Mouse (Mus musculus): ENCODE data around the gene Dpp9. TPM values are rescaled to one million over a fixed set of nuclear protein-coding genes. Genes with fewer than 3 reads are reported as not detected.

The Dpp9 gene
- polyA plus RNA-seq, 1 experiment from 2014 or later = 23.5 TPM

GRCm38 (mm10) chr17:56144546-56144945 is 74.2 kb downstream of the Dpp9 start:
- Histone ChIP-seq H3K9me3 (replicated peaks; ENCODE audit: control insufficient read depth, low read length) (no peaks in the 10 kb centered on the region), H3K4me2 (ENCODE audit: low read depth, low read length) (no peak overlapping the region), H3K36me3 (ENCODE audit: control insufficient read depth, insufficient read depth) (no peaks in the 10 kb centered on the region), H3K27me3 (ENCODE audit: control insufficient read depth, insufficient read depth, low read depth, low read length) (peaks cover 66% of the 10 kb centered on the region), H3K4me1 (ENCODE audit: control insufficient read depth, low read depth, low read length) (peaks cover 16% of the 10 kb centered on the region), H3K4me3 (ENCODE audit: low read depth, low read length) (no peak overlapping the region), H3K27ac (ENCODE audit: low read length) (no peak overlapping the region), H3K9ac (ENCODE audit: low read depth, low read length) (no peak overlapping the region)
- 62% methylated on average over 9 of the region's 9 CpGs for WGBS (ENCODE audit: insufficient replicate concordance)
- no peak for ATAC-seq (ENCODE audit: low read depth)

GRCm38 (mm10) chr17:56141702-56142605 is 76.8 kb downstream of the Dpp9 start:
- Histone ChIP-seq H3K4me1 (ENCODE audit: control insufficient read depth, low read depth, low read length) (peaks cover 15% of the 10 kb centered on the region), H3K27ac (ENCODE audit: low read length) (no peak overlapping the region), H3K27me3 (ENCODE audit: control insufficient read depth, insufficient read depth, low read depth, low read length) (peaks cover 49% of the 10 kb centered on the region), H3K4me3 (ENCODE audit: low read depth, low read length) (peak overlapping the region; percentile 7; the same call in 1 of the 2 replicates), H3K9ac (ENCODE audit: low read depth, low read length) (no peak overlapping the region), H3K9me3 (replicated peaks; ENCODE audit: control insufficient read depth, low read length) (no peaks in the 10 kb centered on the region), H3K36me3 (ENCODE audit: control insufficient read depth, insufficient read depth) (no peaks in the 10 kb centered on the region), H3K4me2 (ENCODE audit: low read depth, low read length) (peak overlapping the region; percentile 37)
- no peak for ATAC-seq (ENCODE audit: low read depth)
- 3% methylated on average over 47 of the region's 47 CpGs for WGBS (ENCODE audit: insufficient replicate concordance)

DNA sequence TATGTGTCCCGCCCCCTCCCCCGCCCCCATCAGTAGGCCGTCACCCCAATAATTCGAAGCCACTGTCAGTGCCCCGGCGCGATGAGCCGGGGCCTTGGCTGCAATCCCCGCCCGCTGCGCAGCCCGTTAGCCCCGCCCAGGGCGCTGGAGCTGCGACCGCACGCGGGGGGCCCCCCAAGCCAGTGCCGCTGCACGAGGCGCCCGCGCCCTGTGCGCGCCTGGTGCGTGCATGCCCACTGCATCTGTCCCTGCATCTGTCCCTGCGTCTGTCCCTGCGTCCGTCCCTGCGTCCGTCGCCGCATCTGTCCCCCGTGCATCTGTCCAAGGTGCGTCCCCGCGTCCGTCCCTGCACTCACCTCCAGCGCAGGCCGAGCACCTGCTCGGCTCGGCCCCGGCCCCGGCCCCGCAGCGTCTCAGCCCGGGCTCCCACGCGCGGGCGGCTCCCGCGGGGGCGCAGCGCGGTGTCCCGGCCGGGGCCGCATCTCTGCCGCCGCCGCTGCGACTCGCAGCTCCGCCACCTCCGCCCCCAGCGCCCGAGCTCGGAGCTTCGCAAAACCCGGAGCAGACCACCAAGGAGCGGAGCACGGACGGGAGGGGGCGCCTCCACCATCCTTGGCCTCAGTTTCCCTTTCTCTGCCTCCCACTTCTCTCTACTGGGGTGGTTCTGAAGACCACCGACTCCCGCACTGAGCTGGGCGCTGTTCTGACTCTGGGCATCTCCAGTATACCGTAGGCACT is 78.7 kb downstream of the Dpp9 start, which contains the start of gene Sema6b:
Gene Sema6b, minus strand, starts transcription at position 486 of the 738 bp plus-strand sequence.
- H3K9me3 ChIP-seq (replicated peaks; ENCODE audit: control insufficient read depth, low read length) = no peaks in the 10 kb centered on the region
- peak within 1 kb of the TSS; percentile 62 for H3K4me3 ChIP-seq (ENCODE audit: low read depth, low read length)
- H3K4me1 ChIP-seq (ENCODE audit: control insufficient read depth, low read depth, low read length) = peaks cover 15% of the 10 kb centered on the region
- 2% methylated on average over 78 of the region's 79 CpGs for WGBS (ENCODE audit: insufficient replicate concordance)
- peaks cover 48% of the 10 kb centered on the region for H3K27me3 ChIP-seq (ENCODE audit: control insufficient read depth, insufficient read depth, low read depth, low read length)
- no peak within 1 kb of the TSS for H3K27ac ChIP-seq (ENCODE audit: low read length)
- peak; percentile 51 for ATAC-seq (ENCODE audit: low read depth)
- H3K36me3 ChIP-seq (ENCODE audit: control insufficient read depth, insufficient read depth) = no peaks in the 10 kb centered on the region
- H3K9ac ChIP-seq (ENCODE audit: low read depth, low read length) = 0 out of 2 replicates have a peak within 1 kb of the TSS, but pooled peaks have one; percentile 16
- H3K4me2 ChIP-seq (ENCODE audit: low read depth, low read length) = peak within 1 kb of the TSS; percentile 88

DNA sequence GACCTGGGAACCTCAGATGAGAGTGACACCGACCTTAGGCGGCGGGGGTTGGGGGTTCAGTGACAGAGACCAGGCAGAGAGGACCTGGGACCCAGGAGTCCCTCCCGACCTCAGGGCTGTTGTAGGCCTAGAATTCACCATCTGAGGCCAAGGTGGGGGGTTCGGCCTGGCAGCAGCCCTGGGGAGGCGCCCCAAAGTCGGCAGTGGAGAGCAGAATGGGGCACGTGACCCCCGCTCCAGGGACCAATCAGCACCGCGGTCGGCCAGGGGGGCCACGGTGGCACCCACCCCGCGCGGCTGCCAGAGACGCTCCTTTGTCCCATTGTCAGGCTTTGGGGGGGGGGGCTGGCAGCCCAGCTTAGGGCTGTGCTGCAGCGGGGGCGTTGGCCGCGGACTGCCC is 79.3 kb downstream of the Dpp9 start:
- no peak overlapping the region for H3K9ac ChIP-seq (ENCODE audit: low read depth, low read length)
- 17% methylated on average over 15 of the region's 21 CpGs for WGBS (ENCODE audit: insufficient replicate concordance)
- peak overlapping the region; percentile 88 for H3K4me2 ChIP-seq (ENCODE audit: low read depth, low read length)
- no peaks in the 10 kb centered on the region for H3K36me3 ChIP-seq (ENCODE audit: control insufficient read depth, insufficient read depth)
- peaks cover 17% of the 10 kb centered on the region for H3K4me1 ChIP-seq (ENCODE audit: control insufficient read depth, low read depth, low read length)
- H3K4me3 ChIP-seq (ENCODE audit: low read depth, low read length) = peak overlapping the region; percentile 62
- ATAC-seq (ENCODE audit: low read depth) = no peak
- no peaks in the 10 kb centered on the region for H3K9me3 ChIP-seq (replicated peaks; ENCODE audit: control insufficient read depth, low read length)
- no peak overlapping the region for H3K27ac ChIP-seq (ENCODE audit: low read length)
- peaks cover 45% of the 10 kb centered on the region for H3K27me3 ChIP-seq (ENCODE audit: control insufficient read depth, insufficient read depth, low read depth, low read length)

DNA sequence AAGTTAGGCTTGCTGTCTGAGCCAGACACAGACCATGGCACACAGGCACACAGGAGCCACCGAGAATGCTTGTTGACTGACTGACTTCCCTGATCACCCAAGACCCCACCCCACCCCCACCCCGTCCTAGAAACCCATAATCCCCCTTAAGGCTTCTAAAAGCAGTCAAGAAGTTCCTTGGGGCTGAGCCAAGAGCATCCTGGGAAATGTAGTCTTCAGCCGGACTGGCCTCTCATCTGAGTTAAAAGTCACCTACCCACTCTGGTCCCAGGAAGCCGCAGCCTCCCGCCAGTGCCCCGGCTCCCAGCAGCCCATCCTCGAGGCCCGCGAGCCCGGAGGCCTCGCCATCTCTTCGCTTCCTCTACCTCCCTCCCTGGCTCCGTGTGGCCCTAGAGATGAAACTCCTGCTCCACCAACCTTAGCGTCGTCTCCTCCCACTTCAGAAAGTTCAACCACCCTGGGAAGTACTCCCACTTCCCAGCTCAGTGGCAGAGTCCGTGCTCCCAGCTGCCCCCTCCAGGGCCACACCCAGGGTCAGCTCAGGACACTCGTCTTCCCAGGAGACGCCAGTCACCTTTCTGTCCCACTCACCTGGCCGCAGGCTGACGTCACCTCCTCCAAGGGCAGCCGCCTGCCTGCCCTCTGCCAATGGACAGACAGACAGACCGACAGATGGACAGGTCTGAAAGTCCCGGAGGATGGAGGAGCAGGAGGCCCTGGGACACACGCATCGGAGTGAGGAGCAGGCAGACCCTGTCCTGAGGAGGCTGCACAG is 80.7 kb downstream of the Dpp9 start:
- Histone ChIP-seq H3K9me3 (replicated peaks; ENCODE audit: control insufficient read depth, low read length) (no peaks in the 10 kb centered on the region), H3K4me1 (ENCODE audit: control insufficient read depth, low read depth, low read length) (peaks cover 30% of the 10 kb centered on the region), H3K36me3 (ENCODE audit: control insufficient read depth, insufficient read depth) (no peaks in the 10 kb centered on the region), H3K27ac (ENCODE audit: low read length) (no peak overlapping the region), H3K4me2 (ENCODE audit: low read depth, low read length) (no peak overlapping the region), H3K4me3 (ENCODE audit: low read depth, low read length) (no peak overlapping the region), H3K9ac (ENCODE audit: low read depth, low read length) (no peak overlapping the region), H3K27me3 (ENCODE audit: control insufficient read depth, insufficient read depth, low read depth, low read length) (peaks cover 38% of the 10 kb centered on the region)
- 33% methylated on average over 25 of the region's 25 CpGs for WGBS (ENCODE audit: insufficient replicate concordance)
- no peak for ATAC-seq (ENCODE audit: low read depth)

MicroRNAs encoded within 50 kb of the gene (microRNA counts, 519-probe panel; counts per million panel counts)
- microRNA mmu-miR-7b = 2,376 counts per million, percentile 56 among the panel's probes with 10 or more counts

Small RNA genes lying within 50 kb of the gene (microRNA-seq; reads per million reads assigned to microRNA genes)
- gene Gm44397 (0.74 reads per million), gene Mir7b (20.2 reads per million, percentile 36 among the genes with 10 or more reads in this experiment)

Other genes with a start within 250 kb of the Dpp9 start
- 0.09 and 0.18 TPM in 2 replicates for gene Shd, start 248.4 kb downstream of the Dpp9 start, polyA plus RNA-seq (2015; fragmentation: Nextera tagmentation; extraction: Ambion mirVana)
- gene Fsd1, start 232.4 kb downstream of the Dpp9 start, polyA plus RNA-seq (2015; fragmentation: Nextera tagmentation; extraction: Ambion mirVana) = 0.22 and 0.26 TPM in 2 replicates
- gene Stap2, start 213.3 kb downstream of the Dpp9 start, polyA plus RNA-seq (2015; fragmentation: Nextera tagmentation; extraction: Ambion mirVana) = 3.5 and 4.5 TPM in 2 replicates
- gene Mpnd, start 213.2 kb downstream of the Dpp9 start, polyA plus RNA-seq (2015; fragmentation: Nextera tagmentation; extraction: Ambion mirVana) = 14.9 and 16.2 TPM in 2 replicates
- gene Sh3gl1, start 182.3 kb downstream of the Dpp9 start, polyA plus RNA-seq (2015; fragmentation: Nextera tagmentation; extraction: Ambion mirVana) = 44.9 and 46.0 TPM in 2 replicates
- gene Chaf1a, start 178.5 kb downstream of the Dpp9 start, polyA plus RNA-seq (2015; fragmentation: Nextera tagmentation; extraction: Ambion mirVana) = 14.5 TPM in 2 replicates
- gene Ubxn6, start 143.9 kb downstream of the Dpp9 start, polyA plus RNA-seq (2015; fragmentation: Nextera tagmentation; extraction: Ambion mirVana) = 14.1 and 15.3 TPM in 2 replicates
- gene Hdgfl2, start 139.3 kb downstream of the Dpp9 start, polyA plus RNA-seq (2015; fragmentation: Nextera tagmentation; extraction: Ambion mirVana) = 36.1 and 37.2 TPM in 2 replicates
- 0.05 and 0.13 TPM in 2 replicates for gene Plin4, start 109.1 kb downstream of the Dpp9 start, polyA plus RNA-seq (2015; fragmentation: Nextera tagmentation; extraction: Ambion mirVana)
- 5.2 and 9.7 TPM in 2 replicates for gene Plin5, start 101.3 kb downstream of the Dpp9 start, polyA plus RNA-seq (2015; fragmentation: Nextera tagmentation; extraction: Ambion mirVana)
- 4.3 and 6.2 TPM in 2 replicates for gene Lrg1, start 96.9 kb downstream of the Dpp9 start, polyA plus RNA-seq (2015; fragmentation: Nextera tagmentation; extraction: Ambion mirVana)
- gene Sema6b, start 78.6 kb downstream of the Dpp9 start, polyA plus RNA-seq (2015; fragmentation: Nextera tagmentation; extraction: Ambion mirVana) = 0.81 and 1.3 TPM in 2 replicates
- 3.4 and 4.1 TPM in 2 replicates for gene Tnfaip8l1, start 56.4 kb downstream of the Dpp9 start, polyA plus RNA-seq (2015; fragmentation: Nextera tagmentation; extraction: Ambion mirVana)
- 56.2 and 56.4 TPM in 2 replicates for gene Mydgf, start 35.0 kb downstream of the Dpp9 start, polyA plus RNA-seq (2015; fragmentation: Nextera tagmentation; extraction: Ambion mirVana)
- gene Fem1a, start 37.9 kb upstream of the Dpp9 start, polyA plus RNA-seq (2015; fragmentation: Nextera tagmentation; extraction: Ambion mirVana) = 5.2 and 5.7 TPM in 2 replicates
- gene Ticam1, start 57.9 kb upstream of the Dpp9 start, polyA plus RNA-seq (2015; fragmentation: Nextera tagmentation; extraction: Ambion mirVana) = 3.4 and 4.2 TPM in 2 replicates
- 35.9 and 37.6 TPM in 2 replicates for gene Plin3, start 74.0 kb upstream of the Dpp9 start, polyA plus RNA-seq (2015; fragmentation: Nextera tagmentation; extraction: Ambion mirVana)
- gene Arrdc5, start 81.4 kb upstream of the Dpp9 start, polyA plus RNA-seq (2015; fragmentation: Nextera tagmentation; extraction: Ambion mirVana) = not detected in 2 replicates
- 86.0 and 89.7 TPM in 2 replicates for gene Uhrf1, start 84.4 kb upstream of the Dpp9 start, polyA plus RNA-seq (2015; fragmentation: Nextera tagmentation; extraction: Ambion mirVana)
- gene Kdm4b, start 107.2 kb upstream of the Dpp9 start, polyA plus RNA-seq (2015; fragmentation: Nextera tagmentation; extraction: Ambion mirVana) = 6.3 and 7.0 TPM in 2 replicates